ENCODE assay signal across 13 mouse cellular contexts in genomic region chr13:41660052-41660793, GRCm38 (mm10). TPM values are rescaled to one million over a fixed set of nuclear protein-coding genes. Genes with fewer than 3 reads are reported as not detected.
DNase-seq lines count a peak whose midpoint lies in the region; ATAC-seq and TF ChIP-seq lines count a peak whose summit lies in the region.
"Had no signal": no experiment of that assay in that cellular context is flagged by ENCODE, and none has a peak within 500 bp of the region (broad histone marks: within the 10 kb centered on the region; RNA-seq: fewer than 3 reads in every experiment).

No protein-coding gene starts in this region.

- peak; percentile 85 for DNase-seq in heart, adult 11 months
- DNase-seq in heart, postnatal 14 days, result no peak
- DNase-seq in midbrain, embryonic 11.5 days (ENCODE audit: low spot score, missing footprints), result peak; percentile 72
- no peak for DNase-seq in midbrain, postnatal 0 days (ENCODE audit: low spot score)
- DNase-seq: cerebellum, postnatal 36 days; heart, adult 2 months; right cerebral cortex, postnatal 4 days; thymus, postnatal 36 days had no signal

- no peak overlapping the region for H3K27ac ChIP-seq in midbrain, embryonic 11.5 days (ENCODE audit: low read depth, low read length)
- no peak overlapping the region for H3K27ac ChIP-seq in midbrain, postnatal 0 days (ENCODE audit: low read depth, low read length)
- H3K27ac ChIP-seq in kidney, embryonic 14.5 days (ENCODE audit: low read depth, low read length), result no peak overlapping the region
- H3K27ac ChIP-seq in olfactory bulb, adult 2 months (ENCODE audit: insufficient read depth, low read depth, low read length), result peak overlapping the region; percentile 83
- H3K27ac ChIP-seq: forebrain, embryonic 15.5 days; heart, adult 2 months; hindbrain, embryonic 12.5 days had no signal

- no peaks in the 10 kb centered on the region for H3K27me3 ChIP-seq in midbrain, embryonic 11.5 days (ENCODE audit: control insufficient read depth, insufficient read depth, low read length)
- H3K27me3 ChIP-seq in midbrain, postnatal 0 days (ENCODE audit: insufficient read depth, low read length), result no peaks in the 10 kb centered on the region
- H3K27me3 ChIP-seq in kidney, embryonic 14.5 days (ENCODE audit: control insufficient read depth, insufficient read depth, low read length), result no peaks in the 10 kb centered on the region
- H3K27me3 ChIP-seq: forebrain, embryonic 15.5 days; hindbrain, embryonic 12.5 days had no signal

- no peaks in the 10 kb centered on the region for H3K4me1 ChIP-seq in midbrain, embryonic 11.5 days (ENCODE audit: control insufficient read depth, insufficient read depth, low read length)
- H3K4me1 ChIP-seq in midbrain, postnatal 0 days (ENCODE audit: insufficient read depth, low read length), result peaks cover 4% of the 10 kb centered on the region; the same call in 1 of the 2 replicates
- peaks cover 21% of the 10 kb centered on the region; the same call in 1 of the 2 replicates for H3K4me1 ChIP-seq in kidney, embryonic 14.5 days (ENCODE audit: control insufficient read depth, insufficient read depth, low read length)
- peaks cover 20% of the 10 kb centered on the region for H3K4me1 ChIP-seq in olfactory bulb, adult 2 months (ENCODE audit: control insufficient read depth, insufficient read depth, low read length)

- no peak for ATAC-seq in midbrain, embryonic 11.5 days (ENCODE audit: low FRiP score)
- ATAC-seq in midbrain, postnatal 0 days (ENCODE audit: low FRiP score), result no peak
- ATAC-seq in kidney, embryonic 14.5 days (ENCODE audit: low FRiP score, low TSS enrichment), result peak; percentile 37; the same call in 1 of the 2 replicates
- ATAC-seq in monocyte, adult 5-6 weeks (replicated peaks; ENCODE audit: insufficient number of reproducible peaks, low FRiP score, low TSS enrichment, poor library complexity, severe bottlenecking), result no peak
- ATAC-seq: forebrain, embryonic 15.5 days had no signal

- intact Hi-C loops in heart, postnatal 14 days (cut with DNase I), result loop anchor here (5.0 kb wide), 1 partner anchor 42 kb away; no protein-coding TSS in a partner anchor

- H3K9me3 ChIP-seq in midbrain, embryonic 11.5 days (ENCODE audit: control insufficient read depth, low read length), result no peaks in the 10 kb centered on the region
- H3K9me3 ChIP-seq in midbrain, postnatal 0 days (ENCODE audit: low read length), result no peaks in the 10 kb centered on the region
- no peaks in the 10 kb centered on the region for H3K9me3 ChIP-seq in kidney, embryonic 14.5 days (ENCODE audit: control insufficient read depth, low read length)
- H3K9me3 ChIP-seq: forebrain, embryonic 15.5 days; hindbrain, embryonic 12.5 days had no signal

- WGBS in midbrain, embryonic 11.5 days, result 60% methylated on average over 11 of the region's 11 CpGs
- 56% methylated on average over 11 of the region's 11 CpGs for WGBS in midbrain, postnatal 0 days
- 46% methylated on average over 11 of the region's 11 CpGs for WGBS in kidney, embryonic 14.5 days
- 23% methylated on average over 11 of the region's 11 CpGs for WGBS in olfactory bulb, adult 2 months

- no peak overlapping the region for H3K4me2 ChIP-seq in midbrain, embryonic 11.5 days
- no peak overlapping the region for H3K4me2 ChIP-seq in midbrain, postnatal 0 days (ENCODE audit: low read depth, low read length, poor library complexity, severe bottlenecking)
- H3K4me2 ChIP-seq in kidney, embryonic 14.5 days (replicated peaks; ENCODE audit: low read depth, low read length), result no peak overlapping the region
- H3K4me2 ChIP-seq: forebrain, embryonic 15.5 days; hindbrain, embryonic 12.5 days had no signal

- H3K4me3 ChIP-seq in midbrain, embryonic 11.5 days (ENCODE audit: low read depth, low read length), result no peak overlapping the region
- H3K4me3 ChIP-seq in midbrain, postnatal 0 days (ENCODE audit: low read depth, low read length), result no peak overlapping the region
- no peak overlapping the region for H3K4me3 ChIP-seq in kidney, embryonic 14.5 days (ENCODE audit: low read length)
- H3K4me3 ChIP-seq in olfactory bulb, adult 2 months (ENCODE audit: insufficient read depth, low read depth, low read length), result no peak overlapping the region
- H3K4me3 ChIP-seq: forebrain, embryonic 15.5 days; heart, adult 2 months; hindbrain, embryonic 12.5 days had no signal

- TF ChIP-seq POLR2A in olfactory bulb, adult 2 months (IDR thresholded peaks at IDR 0.05; ENCODE audit: insufficient read depth, low read depth, low read length), result no peak

- TF ChIP-seq CTCF in midbrain, postnatal 0 days (IDR thresholded peaks at IDR 0.05), result no peak
- no peak for TF ChIP-seq CTCF in olfactory bulb, adult 2 months (IDR thresholded peaks at IDR 0.05; ENCODE audit: insufficient read depth, low read depth, low read length)

- no peaks in the 10 kb centered on the region for H3K36me3 ChIP-seq in midbrain, embryonic 11.5 days (ENCODE audit: control insufficient read depth, insufficient read depth, low read length)
- H3K36me3 ChIP-seq in midbrain, postnatal 0 days (ENCODE audit: insufficient read depth, low read length), result no peaks in the 10 kb centered on the region
- no peaks in the 10 kb centered on the region for H3K36me3 ChIP-seq in kidney, embryonic 14.5 days (ENCODE audit: control insufficient read depth, insufficient read depth, low read length)
- H3K36me3 ChIP-seq: forebrain, embryonic 15.5 days; hindbrain, embryonic 12.5 days had no signal

- H3K9ac ChIP-seq in midbrain, embryonic 11.5 days (ENCODE audit: low read length), result no peak overlapping the region
- no peak overlapping the region for H3K9ac ChIP-seq in midbrain, postnatal 0 days (replicated peaks; ENCODE audit: low read length, poor library complexity, severe bottlenecking)
- no peak overlapping the region for H3K9ac ChIP-seq in kidney, embryonic 14.5 days (ENCODE audit: low read depth, low read length)
- H3K9ac ChIP-seq: forebrain, embryonic 15.5 days; hindbrain, embryonic 12.5 days had no signal

RNA-seq across cellular contexts. Expression of gene Tmem170b, which starts 54.5 kb away (rescaled TPM):
- 10 to 100 TPM; 18.4 to 20.5 TPM for total RNA-seq in heart, postnatal 14 days (2021)
- polyA plus RNA-seq in midbrain, embryonic 11.5 days (2014; fragmentation: Nextera tagmentation; extraction: Ambion mirVana), result 23.8 and 25.9 TPM in 2 replicates
- 33.2 and 39.3 TPM in 2 replicates for total RNA-seq in midbrain, postnatal 0 days (2014; rRNA removed)
- polyA plus RNA-seq in midbrain, postnatal 0 days (2015; fragmentation: Nextera tagmentation; extraction: Ambion mirVana), result 37.4 and 39.3 TPM in 2 replicates
- 7.6 and 13.6 TPM in 2 replicates for polyA plus RNA-seq in kidney, embryonic 14.5 days (2014; fragmentation: Nextera tagmentation; extraction: Ambion mirVana)
- not detected in 2 replicates for polyA plus RNA-seq in olfactory bulb, adult 2 months (2012; ENCODE audit: insufficient read depth, insufficient read length, low replicate concordance, missing spikeins)
- 17.6 to 20.1 TPM (median 18.7 TPM) in 3 replicates for total RNA-seq in monocyte, adult 5-6 weeks (2017)

Comparison
In these comparisons a context has a peak if more than half of its experiments do, and no peak if none do; other contexts are left out.
1. DNase-seq: peak in heart, adult 11 months (single experiment) and midbrain, embryonic 11.5 days (single experiment); none in heart, postnatal 14 days (0 of 2) and midbrain, postnatal 0 days (single experiment).